Mouse (Mus musculus): ENCODE data around the gene Tm9sf4.
A peak's percentile ranks its signal among the peaks of the same experiment; 100 is the strongest.

GRCm38 (mm10) chr2:153142620-153143199 is 18.4 kb upstream of the Tm9sf4 start:
- TF ChIP-seq CTCF (conservative IDR thresholded peaks at IDR 0.05; ENCODE audit: low read length) (peak; percentile 94), POU5F1 (IDR thresholded peaks at IDR 0.05; ENCODE audit: borderline replicate concordance, low read length) (no peak)

All from E14TG2a.4 (cell line).